Mouse (Mus musculus): ENCODE data around the gene Gm49355. TPM values are rescaled to one million over a fixed set of nuclear protein-coding genes. Genes with fewer than 3 reads are reported as not detected.
A peak's percentile ranks its signal among the peaks of the same experiment; 100 is the strongest.
"Not testable (repeated sequence)": the region's sequence is repeated elsewhere in the genome, so short reads cannot be mapped to it uniquely, and the experiment has no call there.

The Gm49355 gene
- under 1 TPM in 1 of 2 experiments, not detected in 1; 0.08 TPM for total RNA-seq (2021)
- long read RNA-seq, experiment 1, partial matches to known transcripts = 0 of 1 reads
- long read RNA-seq, experiment 1, other reads (novel, unspliced or antisense) = 1 of 1 reads
- long read RNA-seq, experiment 2 = 0 reads

DNA sequence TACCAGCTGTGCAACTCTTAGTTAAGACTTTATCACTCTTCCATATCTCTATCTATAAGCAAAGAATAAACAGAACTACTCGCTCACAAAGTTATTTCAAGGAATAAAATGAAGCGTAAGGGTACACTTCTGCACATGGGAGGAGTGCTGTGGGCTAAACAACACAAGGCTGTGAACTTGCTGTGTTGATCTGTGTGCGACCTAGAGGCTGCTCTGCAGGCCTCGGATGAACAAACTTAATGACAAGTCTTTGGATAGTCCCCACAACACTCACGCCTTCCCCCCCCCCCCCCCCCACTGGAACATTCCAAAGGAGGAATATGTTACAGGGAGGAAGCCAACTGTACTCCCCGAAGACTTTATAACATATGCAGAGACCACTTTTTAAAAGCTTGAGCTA, at the start of gene Gm49355:
Gene Gm49355 (plus strand): TSS at position 336 of the 400 bp plus-strand sequence.
- TF ChIP-seq CTCF (IDR thresholded peaks at IDR 0.05) = no peak
- intact Hi-C loops (cut with DNase I) = loop anchor here (10.0 kb wide), 1 partner anchor 129 kb away; no protein-coding TSS in a partner anchor
- Histone ChIP-seq H3K4me3 (peak within 1 kb of the TSS; percentile 79), H3K27ac (peak within 1 kb of the TSS; percentile 94)
- no peak for DNase-seq

DNA sequence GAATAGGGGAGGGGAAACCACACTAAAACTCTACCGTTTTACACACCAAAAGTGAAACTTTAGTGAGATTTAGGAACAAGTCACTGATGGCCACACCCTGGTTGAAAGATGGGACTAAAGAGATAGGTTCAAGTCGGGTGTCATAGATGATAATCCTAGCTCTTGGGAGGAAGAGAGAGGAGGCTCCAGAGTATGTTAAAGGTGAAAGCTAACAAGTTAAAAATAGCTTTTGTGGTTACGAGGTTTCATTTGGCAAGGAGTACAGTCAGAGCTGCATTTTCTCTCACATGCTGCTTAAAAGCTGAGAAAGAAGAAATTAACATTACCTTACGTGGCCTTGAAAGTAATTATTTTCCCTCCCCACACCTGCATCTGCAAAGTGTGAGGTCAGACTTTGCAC, 40.0 kb upstream of the Gm49355 start:
- intact Hi-C loops (cut with DNase I) = no loop called here
- no peak overlapping the region for H3K27ac ChIP-seq
- DNase-seq = no peak
- TF ChIP-seq CTCF (IDR thresholded peaks at IDR 0.05) = no peak
- H3K4me3 ChIP-seq = no peak overlapping the region

DNA sequence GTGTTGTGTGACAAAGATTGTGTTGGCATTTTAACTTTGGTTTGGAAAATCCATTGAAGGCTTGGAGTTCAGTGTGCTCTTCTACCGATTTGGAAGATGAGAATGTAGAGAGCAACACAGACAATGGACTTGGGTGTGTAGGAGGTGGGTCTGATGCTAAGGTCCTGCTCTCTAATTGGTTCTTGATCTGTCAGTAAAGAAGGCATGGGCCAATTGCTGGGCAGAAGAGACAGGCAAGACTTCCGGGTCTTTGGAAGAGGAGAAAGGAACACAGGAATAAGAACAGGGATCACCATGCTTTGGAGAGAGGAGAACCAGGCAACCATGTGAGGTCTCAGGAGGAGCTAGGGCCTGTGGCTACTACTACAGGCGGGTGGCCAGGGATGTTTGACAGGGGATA, 7.7 kb upstream of the Gm49355 start:
- no peak overlapping the region for H3K4me3 ChIP-seq
- no peak for TF ChIP-seq CTCF (IDR thresholded peaks at IDR 0.05)
- intact Hi-C loops (cut with DNase I) = no loop called here
- no peak for DNase-seq
- no peak overlapping the region for H3K27ac ChIP-seq

DNA sequence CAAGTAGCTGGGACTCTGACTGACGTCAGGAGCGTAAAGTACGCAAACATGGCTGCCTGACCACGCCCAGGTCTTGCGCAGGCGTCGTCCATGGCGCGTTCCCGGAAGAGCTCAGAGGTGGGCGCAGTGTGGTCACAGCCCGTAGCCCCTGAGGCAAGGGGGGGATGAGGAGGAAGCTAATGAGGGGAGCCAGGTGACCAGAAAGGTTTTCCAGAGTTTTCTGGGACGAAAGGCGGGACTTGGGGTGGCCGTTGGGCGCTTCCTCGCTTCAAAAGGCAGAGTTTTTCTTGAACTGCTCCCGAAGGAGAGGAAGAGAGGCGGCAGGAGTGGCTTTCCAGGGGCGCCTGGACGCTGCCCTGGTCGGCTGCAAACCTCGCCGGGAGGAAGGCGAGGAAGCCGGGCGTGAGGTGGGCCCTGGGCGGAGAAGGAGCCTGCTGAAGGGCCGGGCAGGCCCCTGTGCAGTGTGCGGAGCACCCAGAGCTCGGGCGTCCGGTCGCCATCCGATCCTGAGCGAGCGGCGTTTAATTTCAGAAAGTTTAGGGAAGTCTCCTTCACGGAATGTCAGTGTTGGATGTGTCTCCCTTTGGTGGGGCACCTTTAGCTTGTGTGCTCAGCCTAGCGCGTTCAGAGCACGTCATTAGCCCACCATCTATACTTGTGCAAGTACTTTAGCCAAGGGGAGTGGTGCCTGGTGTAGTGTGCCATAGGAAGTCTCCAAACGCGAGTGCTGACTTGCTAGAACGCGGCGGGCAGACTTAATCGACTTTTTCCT, 551 bp downstream of the Gm49355 start, which contains the start of gene 3830406C13Rik:
Gene 3830406C13Rik (plus strand): TSS at position 33 of the 772 bp plus-strand sequence.
- TF ChIP-seq CTCF (IDR thresholded peaks at IDR 0.05) = no peak
- intact Hi-C loops (cut with DNase I) = loop anchor here (10.0 kb wide), 1 partner anchor 130 kb away; no protein-coding TSS in a partner anchor
- Histone ChIP-seq H3K27ac (peak within 1 kb of the TSS; percentile 94), H3K4me3 (peak within 1 kb of the TSS; percentile 79)
- peak; percentile 89 for DNase-seq

DNA sequence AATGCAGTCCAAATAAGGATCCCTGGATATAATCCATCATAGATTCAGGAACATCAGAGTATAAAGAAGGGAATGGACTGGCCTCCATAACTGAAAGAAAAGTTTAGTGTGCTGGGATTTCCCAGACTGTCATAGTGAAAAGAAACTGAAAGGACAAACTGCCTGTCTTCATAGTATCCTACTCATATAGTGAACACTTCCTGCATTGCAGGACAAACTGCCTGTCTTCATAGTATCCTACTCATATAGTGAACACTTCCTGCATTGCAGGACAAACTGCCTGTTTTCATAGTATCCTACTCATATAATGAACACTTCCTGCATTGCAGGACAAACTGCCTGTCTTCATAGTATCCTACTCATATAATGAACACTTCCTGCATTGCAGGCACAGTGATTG, 6.0 kb downstream of the Gm49355 start:
- DNase-seq, H3K27ac ChIP-seq, H3K4me3 ChIP-seq: not testable (repeated sequence)
- intact Hi-C loops (cut with DNase I) = loop anchor here (10.0 kb wide), 1 partner anchor 135 kb away; no protein-coding TSS in a partner anchor

DNA sequence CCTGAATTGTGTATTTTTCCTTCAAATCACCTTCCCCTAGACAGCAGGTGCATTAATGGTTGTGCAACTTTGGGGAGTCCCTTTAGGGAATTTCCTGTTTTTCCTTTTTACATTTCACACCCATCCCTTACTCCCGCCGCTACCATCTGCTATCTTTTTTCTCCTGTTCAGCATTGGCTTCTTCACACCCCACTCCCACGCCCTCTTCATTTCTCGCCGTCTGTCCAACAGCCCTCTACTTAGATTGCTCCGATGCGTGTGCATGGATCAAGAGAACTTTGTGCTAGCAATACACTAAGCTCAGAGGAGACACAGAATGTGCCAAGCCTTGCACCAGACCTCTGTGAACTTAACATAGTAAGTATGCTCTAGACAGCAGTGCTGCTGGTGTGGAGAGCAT, 12.6 kb downstream of the Gm49355 start:
- Histone ChIP-seq H3K4me3 (no peak overlapping the region), H3K27ac (no peak overlapping the region)
- no peak for TF ChIP-seq CTCF (IDR thresholded peaks at IDR 0.05)
- DNase-seq = no peak
- intact Hi-C loops (cut with DNase I) = no loop called here

DNA sequence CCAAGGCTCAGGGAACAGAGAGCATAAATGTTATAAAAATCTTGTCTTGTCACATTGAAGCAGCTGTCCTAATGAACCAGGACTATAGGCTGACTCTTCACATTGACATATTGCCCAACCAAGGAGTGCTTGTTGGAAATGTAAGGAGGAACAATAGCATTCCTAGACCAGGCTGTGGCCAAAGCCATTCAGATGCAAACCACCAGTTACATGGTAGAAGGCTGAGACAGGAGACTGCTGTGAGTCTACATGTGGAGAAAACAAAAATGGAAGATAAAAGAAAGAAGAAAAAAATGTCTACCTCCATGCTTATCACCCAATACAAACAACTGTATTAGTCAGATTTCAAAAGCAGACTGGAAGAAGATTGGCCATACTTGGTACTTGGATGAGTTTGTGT, 15.4 kb downstream of the Gm49355 start:
- no peak overlapping the region for H3K27ac ChIP-seq
- intact Hi-C loops (cut with DNase I) = no loop called here
- no peak overlapping the region for H3K4me3 ChIP-seq
- no peak for TF ChIP-seq CTCF (IDR thresholded peaks at IDR 0.05)
- no peak for DNase-seq

DNA sequence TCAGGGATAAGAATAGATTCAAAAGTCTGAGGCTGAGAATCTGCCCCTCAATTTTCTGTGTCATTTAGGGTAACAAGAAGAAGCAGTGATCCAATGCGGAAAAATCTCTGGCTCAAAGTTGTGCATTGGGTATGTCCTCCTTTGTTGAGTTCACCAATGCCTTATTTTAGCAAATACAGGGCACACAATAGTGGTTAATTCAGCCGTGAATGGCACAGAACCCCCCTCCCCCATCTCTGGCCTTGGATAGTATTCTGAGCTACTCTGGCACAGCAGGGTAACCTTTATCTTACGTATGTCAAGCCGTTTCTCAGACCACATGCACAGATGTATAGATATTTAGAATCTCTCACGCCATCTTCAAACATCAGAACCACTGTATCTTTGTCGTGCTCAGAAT, 15.9 kb downstream of the Gm49355 start:
- intact Hi-C loops (cut with DNase I) = no loop called here
- DNase-seq = no peak
- H3K27ac ChIP-seq = no peak overlapping the region
- no peak for TF ChIP-seq CTCF (IDR thresholded peaks at IDR 0.05)
- H3K4me3 ChIP-seq = no peak overlapping the region

DNA sequence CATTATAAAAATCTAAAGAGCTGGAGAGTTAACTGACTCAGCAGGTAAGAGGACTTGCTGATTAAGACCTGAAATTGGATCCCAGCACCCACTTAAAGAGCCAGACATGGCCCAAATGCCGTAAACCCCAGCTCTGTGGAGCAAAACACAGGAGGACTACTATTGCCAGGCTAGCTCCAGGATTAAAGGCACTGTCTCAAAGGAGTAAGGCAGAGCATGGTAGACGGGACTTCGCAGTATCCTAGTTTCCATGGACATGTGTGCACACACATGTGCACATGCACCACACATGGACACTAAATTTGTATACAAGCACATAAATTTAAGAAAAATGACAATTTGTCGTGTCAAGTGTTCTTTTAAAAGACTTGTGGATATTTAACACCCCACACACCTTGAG, 16.5 kb downstream of the Gm49355 start:
- DNase-seq = no peak
- no peak overlapping the region for H3K27ac ChIP-seq
- no peak overlapping the region for H3K4me3 ChIP-seq
- no peak for TF ChIP-seq CTCF (IDR thresholded peaks at IDR 0.05)
- intact Hi-C loops (cut with DNase I) = no loop called here

DNA sequence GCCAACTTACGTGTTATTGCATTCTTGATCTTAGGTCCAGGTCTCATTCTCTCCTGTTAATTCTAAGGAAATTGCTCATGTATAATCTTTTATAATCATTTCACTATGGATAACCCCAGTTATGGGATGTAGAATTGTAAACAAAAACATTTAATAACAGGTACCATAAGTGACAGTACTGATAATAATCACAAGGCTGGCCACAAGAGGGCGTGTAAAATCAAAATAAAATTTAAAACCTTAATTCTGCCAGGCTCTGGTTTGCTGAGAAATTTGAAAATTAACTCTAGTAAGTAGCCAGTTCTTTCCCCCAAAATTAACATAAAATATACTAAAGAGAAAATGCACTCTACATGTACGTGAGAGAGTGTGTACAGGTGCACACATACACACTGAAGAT, 16.9 kb downstream of the Gm49355 start:
- H3K27ac ChIP-seq = no peak overlapping the region
- intact Hi-C loops (cut with DNase I) = no loop called here
- TF ChIP-seq CTCF (IDR thresholded peaks at IDR 0.05) = peak; percentile 44
- no peak for DNase-seq
- H3K4me3 ChIP-seq = no peak overlapping the region

DNA sequence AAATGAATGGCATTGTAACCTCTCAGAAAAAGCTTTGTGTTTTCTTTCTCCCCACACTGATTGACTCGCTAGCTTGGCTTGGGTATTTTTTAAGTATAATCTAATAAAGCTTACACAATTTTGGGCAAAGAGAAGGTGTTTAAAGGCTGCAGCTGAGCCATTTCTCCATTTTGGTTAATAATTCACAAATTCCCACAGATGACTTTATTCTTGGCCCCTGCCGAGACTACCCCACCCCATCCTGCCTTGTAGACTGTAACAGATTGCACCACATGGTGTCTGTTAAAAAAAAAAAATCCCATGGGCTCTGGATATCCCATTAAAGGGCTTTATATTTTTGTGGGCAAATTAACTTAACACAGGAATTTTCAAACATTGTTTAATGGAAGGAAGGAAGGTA, 19.3 kb downstream of the Gm49355 start:
- intact Hi-C loops (cut with DNase I) = no loop called here
- no peak for TF ChIP-seq CTCF (IDR thresholded peaks at IDR 0.05)
- Histone ChIP-seq H3K27ac (no peak overlapping the region), H3K4me3 (no peak overlapping the region)
- DNase-seq = no peak

DNA sequence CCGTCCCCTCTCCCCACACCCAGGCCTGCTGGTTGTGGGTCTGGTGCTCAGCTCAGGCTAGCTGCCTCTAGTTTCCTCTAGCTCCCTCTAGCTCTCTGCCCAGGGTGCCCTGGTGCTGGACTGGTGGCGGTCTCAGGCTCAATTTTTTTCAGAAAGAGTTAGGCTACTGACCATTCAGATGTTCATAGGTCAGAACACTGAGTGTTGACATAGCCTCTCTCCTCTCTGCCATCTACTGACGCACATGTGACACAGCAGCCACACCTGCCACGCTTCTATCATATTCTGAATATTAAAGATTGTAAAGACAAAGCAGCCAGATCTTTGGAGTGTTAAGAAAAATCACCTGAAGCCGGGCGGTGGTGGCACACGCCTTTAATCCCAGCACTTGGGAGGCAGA, 49.8 kb downstream of the Gm49355 start:
- 0 out of 2 replicates have a peak, but pooled peaks have one; percentile 2 for TF ChIP-seq CTCF (IDR thresholded peaks at IDR 0.05)
- no peak overlapping the region for H3K27ac ChIP-seq
- DNase-seq = no peak
- intact Hi-C loops (cut with DNase I) = no loop called here
- H3K4me3 ChIP-seq = no peak overlapping the region

DNA sequence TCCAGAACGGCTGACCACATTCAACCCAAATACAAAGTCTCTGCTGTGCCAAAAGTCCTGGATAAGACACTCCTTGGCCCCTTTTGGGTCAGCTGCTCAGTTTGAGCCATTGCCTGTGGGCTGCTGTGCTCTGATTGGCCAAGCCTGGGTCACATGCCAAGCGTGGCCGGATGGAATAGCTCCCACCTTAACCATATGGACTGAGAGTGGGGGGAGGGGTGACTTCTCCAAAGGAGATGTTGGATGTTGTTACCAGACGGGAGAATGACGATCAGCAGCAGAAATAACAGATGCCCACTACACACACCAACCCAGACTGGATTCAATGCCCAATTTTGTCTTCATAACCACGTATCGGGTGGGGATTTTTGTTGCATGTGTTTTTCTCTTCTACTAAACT, 51.1 kb downstream of the Gm49355 start:
- no peak overlapping the region for H3K4me3 ChIP-seq
- no peak for DNase-seq
- intact Hi-C loops (cut with DNase I) = no loop called here
- no peak overlapping the region for H3K27ac ChIP-seq
- no peak for TF ChIP-seq CTCF (IDR thresholded peaks at IDR 0.05)
